Mouse (Mus musculus): ENCODE results near the gene Astn2. TPM values are rescaled to one million over a fixed set of nuclear protein-coding genes. Genes with fewer than 3 reads are reported as not detected.
A peak's percentile ranks its signal among the peaks of the same experiment; 100 is the strongest.

Astn2 gene
- 1 to 10 TPM; 1.7 to 1.9 TPM for total RNA-seq (2021)
- long read RNA-seq, experiment 1, partial matches to known transcripts: 0 of 2 reads
- long read RNA-seq, experiment 1, other reads (novel, unspliced or antisense): 2 of 2 reads
- long read RNA-seq, experiment 2, partial matches to known transcripts: 0 of 4 reads
- long read RNA-seq, experiment 2, other reads (novel, unspliced or antisense): 4 of 4 reads

DNA sequence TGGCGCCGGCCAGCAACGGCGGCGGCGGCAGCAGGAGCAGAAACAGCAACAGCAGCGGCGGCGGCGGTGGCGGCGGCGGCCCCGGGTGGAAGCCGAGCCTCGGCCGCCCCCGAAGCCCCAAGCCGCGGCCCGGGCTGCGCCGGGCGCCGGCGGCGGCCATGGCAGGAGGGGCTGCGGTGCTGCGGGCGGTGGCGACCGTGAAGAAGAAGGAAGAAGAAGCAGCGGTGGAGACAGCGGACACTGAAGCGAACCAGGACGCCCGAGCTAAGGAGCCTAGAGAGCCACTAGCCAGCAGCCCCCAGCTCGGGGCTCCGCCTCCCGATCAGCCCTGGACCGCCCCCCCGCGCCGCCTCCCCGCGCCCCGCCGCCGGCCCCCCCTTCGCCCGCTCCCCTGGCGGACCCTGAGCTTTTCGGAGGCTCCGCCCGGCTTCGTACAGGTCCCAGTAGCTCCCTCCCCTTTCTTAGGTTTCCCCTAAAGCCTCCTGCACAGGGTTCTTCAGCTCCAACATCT, at the start of gene Astn2:
Gene Astn2 (minus strand): TSS at position 411 of the 511 bp plus-strand sequence.
- DNase-seq: peak in 1 of 2 experiments; percentile 13
- intact Hi-C loops (cut with DNase I): loop anchor here (10.0 kb wide), 1 partner anchor 749 kb away; no protein-coding TSS in a partner anchor

- intact Hi-C loops (cut with DNase I): no loop called here
- no peak for DNase-seq
Measured at GRCm38 (mm10) chr4:66450115-66450514, 45.7 kb upstream of the Astn2 start.

GRCm38 (mm10) chr4:66431256-66431655, 26.8 kb upstream of the Astn2 start:
- no peak for DNase-seq
- intact Hi-C loops (cut with DNase I): loop anchor here (10.0 kb wide), 1 partner anchor 776 kb away; no protein-coding TSS in a partner anchor

GRCm38 (mm10) chr4:66425804-66426203, 21.4 kb upstream of the Astn2 start:
- intact Hi-C loops (cut with DNase I): no loop called here
- peak; percentile 44 to 53 for DNase-seq

GRCm38 (mm10) chr4:66414778-66415177, 10.4 kb upstream of the Astn2 start:
- intact Hi-C loops (cut with DNase I): no loop called here
- no peak for DNase-seq

- intact Hi-C loops (cut with DNase I): loop anchor here (10.0 kb wide), 1 partner anchor 750 kb away; no protein-coding TSS in a partner anchor
Measured at GRCm38 (mm10) chr4:66405086-66405485, 675 bp upstream of the Astn2 start.

DNA sequence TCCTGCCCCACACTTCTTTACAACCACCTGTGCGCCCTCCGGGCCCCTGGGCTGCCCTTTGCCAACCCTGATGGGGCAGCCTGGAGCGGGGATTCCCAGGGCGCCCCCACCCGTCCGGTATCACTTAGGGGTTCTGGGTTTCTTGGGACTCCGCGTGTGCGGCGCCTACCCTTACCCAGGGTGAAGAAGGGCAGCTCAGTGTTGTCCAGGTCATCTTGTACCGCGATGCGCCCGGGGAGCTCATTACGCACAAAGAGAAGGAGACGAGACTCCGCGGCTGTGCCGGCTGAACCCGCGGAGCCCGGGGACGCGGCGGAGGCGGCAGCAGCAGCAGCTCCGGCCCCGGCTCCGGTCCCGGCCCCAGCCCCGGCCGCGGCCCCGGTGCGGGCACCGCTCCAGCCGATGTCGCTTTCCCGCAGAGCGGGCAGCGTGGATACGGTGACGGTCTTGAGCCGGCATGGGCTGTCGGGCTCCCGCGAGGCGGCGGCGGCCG, 657 bp downstream of the Astn2 start:
- intact Hi-C loops (cut with DNase I): loop anchor here (10.0 kb wide), 1 partner anchor 749 kb away; no protein-coding TSS in a partner anchor
- peak; percentile 21 to 30 for DNase-seq

More at GRCm38 (mm10) chr4:66405086-66405485, 675 bp upstream of the Astn2 start:
- no peak for DNase-seq

DNA sequence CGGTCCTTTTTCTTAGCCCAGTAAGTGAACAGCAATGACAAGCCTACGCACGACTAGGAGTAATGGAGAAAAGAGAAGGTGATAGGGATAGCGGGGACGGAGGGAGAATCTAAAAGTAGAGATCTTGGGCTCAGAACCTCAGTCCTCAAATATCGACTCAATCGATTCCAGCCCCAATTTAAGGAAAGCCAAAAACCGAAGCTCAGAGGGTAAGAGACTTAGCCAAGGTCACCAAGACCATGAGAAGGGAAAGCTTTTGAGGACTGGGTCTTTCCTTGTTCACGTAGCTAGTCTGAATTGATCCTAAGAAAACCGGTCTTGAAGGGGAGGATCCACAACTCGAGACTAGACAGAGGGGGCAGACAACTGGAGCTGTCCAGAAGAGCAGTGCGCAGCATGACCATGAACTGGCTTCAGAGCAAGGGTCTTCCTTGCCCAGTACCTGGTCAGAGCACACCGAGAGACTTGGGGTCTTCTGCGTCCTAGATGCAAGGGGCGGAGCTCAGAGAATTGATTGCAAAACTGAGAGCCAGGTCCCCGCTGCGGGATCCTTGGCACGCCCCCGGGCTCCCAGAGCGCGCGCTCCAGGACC, 1.2 kb downstream of the Astn2 start:
- DNase-seq: no peak
- intact Hi-C loops (cut with DNase I): loop anchor here (10.0 kb wide), 1 partner anchor 748 kb away; no protein-coding TSS in a partner anchor

DNA sequence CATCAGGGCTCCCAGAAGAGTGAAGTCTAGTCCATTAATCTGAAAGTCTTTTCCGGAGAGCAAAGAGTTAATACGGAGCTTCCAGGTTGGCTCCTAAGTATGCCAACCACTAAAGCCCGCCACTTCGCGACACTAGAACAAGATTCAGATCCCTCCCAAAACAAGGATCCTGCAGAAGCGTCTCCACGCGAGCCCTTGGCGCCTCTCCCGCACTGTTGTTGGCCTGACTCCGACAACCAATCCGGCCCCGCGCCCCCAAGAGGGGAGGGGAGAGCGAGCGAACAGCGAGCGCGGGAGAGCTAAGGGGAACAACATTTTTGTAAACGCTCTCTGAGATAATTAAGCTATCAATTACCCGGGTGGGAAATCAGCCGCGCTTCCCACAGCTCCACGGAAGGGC, 1.8 kb downstream of the Astn2 start:
- intact Hi-C loops (cut with DNase I): loop anchor here (10.0 kb wide), 1 partner anchor 748 kb away; no protein-coding TSS in a partner anchor
- peak; percentile 7 to 11 for DNase-seq

- intact Hi-C loops (cut with DNase I): loop anchor here (10.0 kb wide), 1 partner anchor 746 kb away; no protein-coding TSS in a partner anchor
Measured at GRCm38 (mm10) chr4:66401186-66401681, 3.2 kb downstream of the Astn2 start.

DNA sequence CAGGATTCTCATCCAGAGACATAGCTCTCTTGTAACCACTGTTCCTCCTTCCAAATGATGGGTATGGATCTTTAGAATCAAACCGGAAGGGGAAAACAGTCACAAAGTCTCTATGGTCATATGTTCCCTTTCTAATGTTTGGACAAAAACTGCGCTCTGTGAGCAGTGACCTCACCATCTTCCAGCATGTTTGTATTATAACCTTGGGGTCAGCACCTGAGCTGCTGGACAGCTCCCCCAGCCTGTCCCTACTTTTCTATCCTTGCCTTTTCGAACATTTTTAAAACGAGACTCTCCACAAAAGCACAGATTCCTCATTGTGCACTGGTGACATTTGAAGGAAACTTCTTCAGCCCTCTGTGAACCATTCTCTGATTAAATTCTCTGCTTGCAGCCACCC, 5.3 kb downstream of the Astn2 start:
- intact Hi-C loops (cut with DNase I): no loop called here
- peak; percentile 24 to 45 for DNase-seq

More at GRCm38 (mm10) chr4:66401186-66401681, 3.2 kb downstream of the Astn2 start:
- peak in 1 of 2 experiments; percentile 4 for DNase-seq

DNA sequence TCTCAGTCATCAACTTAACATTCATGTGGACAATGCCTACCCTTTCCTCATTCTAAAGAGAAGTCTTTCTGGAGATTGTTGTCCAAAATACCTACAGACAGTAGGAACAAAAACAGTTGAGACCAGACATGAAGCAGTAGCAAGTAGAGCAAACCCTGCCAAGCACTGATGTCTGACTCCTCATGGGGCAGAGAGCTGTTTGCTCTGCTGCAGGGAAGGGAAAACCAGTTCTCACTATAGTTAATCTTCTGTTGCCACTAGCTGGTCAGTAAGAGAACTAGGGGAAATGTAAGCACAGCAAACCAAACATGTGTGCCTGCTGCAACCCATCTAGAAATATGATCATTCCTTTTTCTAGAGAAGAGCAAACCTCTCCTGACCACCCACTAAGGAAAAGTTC, 7.2 kb downstream of the Astn2 start:
- no peak for DNase-seq
- intact Hi-C loops (cut with DNase I): no loop called here

DNA sequence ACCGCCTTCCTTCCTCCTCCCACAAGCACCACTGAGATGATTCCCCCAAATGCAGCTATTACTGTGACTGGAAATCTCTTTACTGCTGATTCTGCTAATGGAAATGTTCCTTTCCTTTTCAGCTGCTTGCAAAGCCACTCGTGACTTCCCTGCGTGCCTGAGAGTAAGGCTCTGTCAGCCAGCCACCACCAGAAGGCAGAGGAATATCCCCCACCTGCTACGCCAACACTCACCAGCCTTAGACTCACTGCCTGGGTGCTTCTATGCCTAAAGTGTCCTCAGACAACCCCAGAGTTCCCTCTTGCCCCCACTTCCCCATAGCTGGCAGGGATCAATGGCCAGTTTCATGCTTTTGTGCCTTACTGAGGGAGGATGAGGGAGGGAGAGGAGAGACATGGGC, 11.1 kb downstream of the Astn2 start:
- intact Hi-C loops (cut with DNase I): no loop called here
- no peak for DNase-seq

GRCm38 (mm10) chr4:66390480-66390879, 13.9 kb downstream of the Astn2 start:
- intact Hi-C loops (cut with DNase I): no loop called here

GRCm38 (mm10) chr4:66378586-66378985, 25.8 kb downstream of the Astn2 start:
- intact Hi-C loops (cut with DNase I): no loop called here
- no peak for DNase-seq

More at GRCm38 (mm10) chr4:66390480-66390879, 13.9 kb downstream of the Astn2 start:
- no peak for DNase-seq

DNA sequence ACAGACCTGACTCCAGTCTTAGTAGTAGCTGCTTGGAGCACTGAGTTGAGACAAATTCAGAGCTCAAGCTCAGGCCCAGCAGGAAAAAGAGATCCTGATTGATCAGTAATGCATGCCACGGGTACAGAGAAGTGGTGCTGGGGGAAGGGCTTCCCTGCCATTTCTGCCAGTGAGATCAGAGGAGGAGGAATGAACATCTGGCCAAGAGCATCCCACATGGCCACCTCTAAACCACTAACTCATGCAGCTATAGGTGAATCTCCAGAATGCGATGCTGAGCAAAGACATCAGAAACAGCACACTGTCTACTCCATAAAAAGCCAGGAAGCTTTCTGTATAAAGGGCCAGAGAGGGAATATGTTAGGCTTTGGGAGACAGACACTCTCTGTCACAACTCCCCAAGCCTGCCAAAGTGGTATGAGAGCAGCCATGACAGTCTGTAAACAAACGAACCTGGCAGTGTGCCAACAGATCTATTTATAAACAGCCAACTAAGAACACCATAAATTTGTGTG, 33.8 kb downstream of the Astn2 start:
- peak; percentile 6 to 49 for DNase-seq
- intact Hi-C loops (cut with DNase I): no loop called here

DNA sequence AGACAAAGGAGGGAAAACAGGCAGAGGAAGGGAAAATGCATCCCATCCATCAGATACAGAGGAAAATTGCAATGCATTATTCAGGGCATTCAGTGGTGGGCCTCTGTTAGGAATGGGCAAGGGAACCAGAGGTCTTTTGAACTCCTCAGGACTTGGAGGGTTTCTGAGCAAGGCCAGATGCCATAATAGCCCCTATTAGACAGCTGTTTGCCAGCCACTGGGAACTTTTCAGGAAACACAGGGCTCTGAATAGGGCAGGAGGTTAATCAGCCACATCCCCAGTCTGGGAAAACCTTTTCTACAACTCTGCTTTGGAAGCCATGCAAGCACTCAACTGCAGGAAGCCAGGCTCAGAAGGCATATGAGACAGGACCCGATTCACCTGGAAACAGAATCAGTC, 38.9 kb downstream of the Astn2 start:
- DNase-seq: no peak
- intact Hi-C loops (cut with DNase I): no loop called here

DNA sequence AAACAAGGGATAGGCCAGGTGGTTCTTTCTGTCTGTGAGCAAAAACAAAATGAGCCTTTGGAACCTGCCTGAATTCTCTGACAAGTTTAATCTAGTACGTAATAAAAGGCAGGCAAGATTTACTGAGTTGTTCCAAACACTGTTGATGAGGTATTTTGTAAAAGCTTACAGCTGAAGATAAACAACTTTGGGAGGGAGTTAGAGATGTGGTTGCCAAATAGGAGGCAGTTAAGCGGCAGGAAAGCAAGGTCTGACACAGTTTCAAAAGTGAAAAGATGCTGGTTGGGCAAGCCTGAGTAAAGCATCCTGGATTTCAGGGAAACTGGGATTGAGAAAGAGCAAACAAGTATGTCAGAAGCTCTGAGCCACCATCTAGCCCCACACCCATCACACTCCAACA, 59.8 kb downstream of the Astn2 start:
- DNase-seq: no peak
- intact Hi-C loops (cut with DNase I): no loop called here

- DNase-seq: no peak
Measured at GRCm38 (mm10) chr4:66337443-66337842, 67.0 kb downstream of the Astn2 start.

DNA sequence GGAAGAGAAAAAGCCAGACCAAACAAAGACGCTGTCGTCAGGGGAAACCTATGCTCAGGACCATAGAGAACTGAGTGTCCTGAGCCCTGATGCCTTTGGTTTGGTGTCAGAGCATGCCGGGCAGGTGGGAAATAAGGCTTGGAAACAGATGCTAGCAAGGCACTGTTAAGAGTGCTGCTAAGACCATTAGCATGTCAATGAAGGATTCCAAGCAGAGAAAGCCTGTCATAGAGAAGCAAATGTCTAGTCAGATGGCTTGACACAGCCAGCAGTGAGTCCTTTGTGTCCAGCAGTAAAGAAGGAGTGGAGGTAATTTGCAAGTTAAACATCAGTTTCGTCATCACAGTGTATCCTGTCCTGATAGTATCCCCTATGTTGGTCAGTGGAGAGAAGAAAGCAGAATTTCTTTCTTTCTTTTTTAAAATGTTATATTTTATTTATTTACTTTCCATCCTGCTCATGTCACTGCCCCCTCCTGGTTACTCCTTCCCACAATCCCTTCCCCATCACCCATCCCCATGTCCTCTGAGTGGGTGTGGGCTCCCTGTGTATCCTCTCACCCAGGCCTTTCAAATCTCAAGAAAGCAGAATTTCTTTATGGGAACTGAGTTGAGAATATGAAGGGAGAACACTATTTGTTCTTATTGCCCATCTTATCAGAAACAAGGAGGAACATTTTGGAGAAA, 73.7 kb downstream of the Astn2 start:
- intact Hi-C loops (cut with DNase I): no loop called here
- DNase-seq: no peak

More at GRCm38 (mm10) chr4:66337443-66337842, 67.0 kb downstream of the Astn2 start:
- intact Hi-C loops (cut with DNase I): no loop called here

All from heart, postnatal 14 days (tissue).